Mouse (Mus musculus) adrenal gland, postnatal 14 days (tissue): ENCODE results near the gene Smim24. TPM values are rescaled to one million over a fixed set of nuclear protein-coding genes. Genes with fewer than 3 reads are reported as not detected.
A peak's percentile ranks its signal among the peaks of the same experiment; 100 is the strongest.

ENCODE experiments used
- DNase-seq: peaks from one replicate; pipeline ENCODE4 v3.0.0; 2021; ENCODE audit warnings: mixed read lengths
- total RNA-seq: library from RNA; stranded (reverse); gene quantifications from 2 replicates; pipeline ENCODE4 v1.2.3, GENCODE M21; 2021

Gene Smim24
- total RNA-seq, 1 experiment from 2014 or later, result 1.9 TPM

DNA sequence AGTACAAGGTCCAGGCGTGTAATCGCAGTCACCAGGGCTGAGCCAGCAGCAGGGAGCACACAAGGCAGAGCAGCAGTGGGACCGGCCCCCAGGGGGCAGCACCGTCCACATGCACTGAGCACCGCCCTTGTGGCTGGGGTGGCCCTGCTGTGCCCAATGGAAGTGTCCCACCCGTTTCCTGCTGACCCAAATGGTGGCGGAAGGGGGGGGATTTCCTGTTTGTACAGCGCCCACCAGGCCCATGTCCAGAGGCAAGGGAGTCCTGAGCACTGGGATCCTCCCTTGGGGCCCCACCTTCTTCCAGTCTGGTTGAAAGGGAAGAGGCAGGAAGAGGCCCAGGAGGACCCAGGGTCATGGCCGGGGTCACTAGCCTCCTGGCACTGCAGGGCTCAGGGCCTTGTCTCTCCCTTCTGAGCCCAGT lies 16.0 kb downstream of the Smim24 start:
- DNase-seq, result peak; percentile 93

DNA sequence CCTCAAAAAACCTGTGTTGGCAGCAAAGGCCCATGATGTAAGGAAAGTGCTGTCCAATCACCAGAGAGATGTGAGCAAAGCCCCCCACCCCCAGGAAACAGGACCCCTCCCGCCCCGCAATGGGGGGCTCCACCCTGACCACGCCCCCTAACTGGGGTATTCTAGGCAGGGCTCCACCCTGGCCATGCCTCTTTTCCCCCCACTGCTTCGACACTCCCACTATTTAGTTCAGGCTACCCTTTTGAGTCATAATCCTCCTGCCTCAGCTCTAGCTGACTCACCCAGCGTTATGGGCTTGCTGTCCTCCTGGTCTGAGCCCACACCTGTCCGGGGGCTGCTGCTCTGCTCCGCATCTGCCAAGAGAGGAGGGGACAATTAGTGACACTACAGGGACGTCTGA lies 16.5 kb downstream of the Smim24 start:
- DNase-seq, result no peak

DNA sequence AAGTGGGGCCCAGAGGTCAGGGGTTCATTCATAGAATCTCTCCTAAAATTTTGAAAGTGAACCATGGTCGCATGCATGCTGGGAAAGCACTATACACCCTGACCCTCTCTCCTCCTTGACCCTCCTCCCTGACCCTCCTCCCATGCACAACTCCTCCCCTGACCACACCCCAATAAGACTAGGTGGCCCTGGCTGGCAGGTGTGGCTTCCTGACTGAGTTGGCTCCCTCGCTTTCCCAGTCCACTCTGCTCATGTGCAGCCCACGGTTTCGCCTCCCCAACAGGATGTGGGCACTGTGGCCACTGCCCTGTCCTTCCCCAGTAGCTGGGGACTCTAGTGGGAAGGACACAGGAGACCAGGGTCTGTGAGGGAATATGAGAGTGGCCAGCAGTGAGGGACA lies 17.5 kb downstream of the Smim24 start:
- no peak for DNase-seq

DNA sequence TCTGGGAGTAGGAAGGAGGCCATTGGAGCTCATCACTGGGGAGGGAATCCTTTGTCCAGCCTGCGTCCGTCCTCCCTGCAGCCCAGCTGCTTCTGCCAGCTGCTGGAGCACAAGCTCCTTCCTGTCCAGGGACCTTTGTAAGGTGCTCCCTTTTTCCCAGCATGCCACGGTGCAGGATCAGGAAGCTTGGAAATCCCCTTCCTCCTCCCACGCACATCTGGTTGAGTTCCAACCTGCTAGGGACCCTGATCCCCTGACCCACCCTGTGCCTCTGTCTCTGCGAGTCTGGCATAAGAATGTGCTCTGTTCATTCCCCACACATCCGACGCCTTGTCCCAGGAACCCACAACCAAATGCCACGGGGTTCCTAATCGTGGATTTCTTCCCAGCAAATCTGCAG lies 18.1 kb downstream of the Smim24 start:
- DNase-seq, result peak; percentile 64

DNA sequence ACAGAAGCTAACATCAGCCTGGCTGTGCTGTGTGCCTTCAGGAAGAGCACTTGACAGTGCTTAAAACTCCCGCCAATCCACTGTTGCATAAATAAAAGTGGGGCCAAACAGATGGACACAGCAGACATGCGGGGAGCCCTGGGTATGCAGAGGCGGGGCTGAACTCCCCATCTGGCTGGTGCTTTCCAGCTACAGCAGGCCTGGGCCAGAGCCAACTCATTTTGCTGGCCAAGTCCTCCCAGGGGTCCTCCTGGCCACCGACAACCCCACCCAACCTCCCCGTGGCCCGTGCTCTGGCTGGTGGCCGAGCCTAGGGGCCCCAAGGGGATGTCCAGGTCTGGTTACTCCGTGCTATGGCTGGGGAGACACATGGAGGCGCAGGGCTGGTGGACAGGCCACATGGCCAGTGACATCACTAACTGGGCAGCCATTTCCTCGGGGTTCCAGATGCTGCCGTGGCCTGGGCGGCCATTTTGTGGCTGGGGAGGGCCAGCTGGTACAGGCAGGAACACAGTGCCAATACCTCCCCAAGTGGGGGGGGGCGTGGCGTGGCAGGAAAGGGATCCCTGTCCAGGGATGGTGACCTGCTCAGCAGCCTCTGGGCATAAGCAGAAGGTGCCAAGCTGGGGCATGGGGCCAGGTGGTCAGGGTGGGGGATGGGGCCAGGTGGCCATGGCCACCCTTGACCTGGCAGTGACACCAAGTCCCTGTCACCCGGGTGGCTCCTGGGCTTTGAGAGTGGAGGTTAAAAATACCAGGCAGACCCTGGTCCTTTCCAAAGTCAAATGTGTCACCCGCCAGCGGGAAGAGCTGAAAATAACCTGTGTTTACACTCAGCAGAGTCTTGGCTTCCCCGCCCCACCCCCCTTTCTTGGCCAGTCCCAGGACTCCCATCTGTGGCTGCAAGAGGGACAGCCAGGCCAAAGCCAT lies 18.9 kb downstream of the Smim24 start:
- peak; percentile 91 for DNase-seq

DNA sequence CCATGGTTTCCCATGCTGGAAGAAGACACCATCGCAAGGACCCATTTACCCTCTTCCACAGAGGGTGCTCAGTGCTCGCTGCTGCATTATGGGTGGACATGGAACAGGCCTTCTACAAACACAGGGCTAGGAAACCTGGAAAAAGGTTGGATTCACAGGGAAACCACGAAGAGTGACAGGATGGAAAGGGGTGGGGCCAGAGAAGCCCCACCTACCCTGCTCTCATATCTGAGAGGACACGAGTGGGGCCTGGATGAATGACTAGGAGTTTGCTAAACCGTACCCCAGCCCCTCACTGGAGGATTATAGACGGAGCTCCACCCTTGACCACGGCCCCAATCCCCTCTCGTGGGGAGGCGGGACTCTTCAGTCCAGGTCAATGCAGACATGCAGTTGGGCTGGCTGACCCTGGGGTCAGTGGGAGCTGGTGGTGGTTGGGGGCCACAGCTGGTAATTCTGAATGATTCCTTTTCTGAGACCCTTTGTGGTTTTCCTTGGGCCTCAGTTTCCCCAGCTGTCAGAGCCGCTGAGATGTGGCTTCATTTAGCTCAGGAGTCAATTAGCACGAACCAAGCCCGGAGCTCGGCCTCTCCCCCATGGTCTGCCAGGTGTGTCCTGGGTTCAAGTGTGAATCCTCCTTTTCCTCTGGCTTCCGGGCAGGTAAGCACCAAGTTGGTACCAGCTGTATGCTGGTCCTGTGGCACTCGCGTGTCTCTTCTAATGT lies 19.9 kb downstream of the Smim24 start:
- DNase-seq, result no peak

DNA sequence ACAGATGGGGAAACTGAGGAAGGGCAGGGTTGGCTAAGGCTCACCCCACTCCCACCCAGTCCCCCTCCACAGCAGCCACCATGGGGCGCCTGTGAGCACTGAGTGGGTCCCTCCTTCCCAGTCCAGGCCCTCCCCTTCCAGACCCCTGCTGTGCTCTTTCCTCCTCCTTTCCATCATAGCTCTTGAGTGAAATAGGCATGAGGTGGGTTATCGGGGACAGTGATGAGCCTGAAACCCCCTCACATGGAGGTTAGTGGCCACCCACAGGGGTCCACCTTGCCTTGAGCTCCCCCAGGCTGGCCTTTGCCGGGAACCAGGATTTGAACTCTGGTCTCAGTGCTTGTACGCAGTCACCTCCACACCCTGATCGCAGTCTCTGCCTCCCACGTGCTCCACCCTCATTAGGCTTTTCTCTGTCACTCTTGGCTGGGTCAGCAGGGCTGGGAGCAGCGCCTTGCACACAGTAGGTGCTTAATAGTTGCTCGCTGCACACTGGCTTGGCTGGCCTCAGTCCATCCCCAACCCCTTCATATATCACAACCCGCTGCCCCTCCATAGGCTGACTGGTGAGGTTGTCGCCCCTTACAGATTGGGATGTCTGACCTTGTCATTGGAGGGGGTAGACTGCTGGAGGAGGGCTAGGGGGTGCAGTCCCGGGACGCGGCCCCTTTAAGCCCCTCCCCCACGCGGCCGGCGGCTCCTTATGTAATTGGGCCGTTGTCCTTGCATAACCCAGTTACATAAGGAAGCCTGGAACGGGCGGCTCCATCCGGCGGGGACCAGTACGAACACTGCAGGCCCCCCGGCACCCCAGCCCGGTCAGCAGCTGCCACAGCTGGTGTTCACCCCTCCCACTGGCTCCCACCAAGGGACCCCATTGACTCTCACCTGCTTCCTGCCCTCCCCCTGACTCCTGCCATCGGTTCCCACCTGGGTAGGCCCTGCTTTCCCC lies 20.7 kb downstream of the Smim24 start:
- DNase-seq, result peak; percentile 93

DNA sequence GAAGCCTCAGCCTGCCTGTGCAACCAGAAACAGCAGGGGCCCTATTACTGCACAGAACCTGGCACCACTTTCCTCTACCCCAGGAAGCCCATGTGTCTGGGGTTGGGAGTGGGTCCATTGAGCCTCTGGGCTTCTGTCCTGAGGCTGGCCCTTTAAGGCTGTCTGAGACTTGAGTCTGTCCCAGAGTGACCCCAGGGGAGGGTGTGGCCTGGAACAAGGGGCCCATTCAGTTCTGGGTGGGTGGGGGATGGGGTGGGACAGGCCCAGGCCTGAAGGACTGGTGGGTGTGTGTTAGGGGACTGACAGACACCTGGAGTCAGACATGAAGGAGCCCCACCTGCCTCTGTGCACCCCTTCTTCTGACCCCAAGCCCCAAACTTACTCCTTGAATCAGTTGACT lies 21.8 kb downstream of the Smim24 start:
- no peak for DNase-seq

DNA sequence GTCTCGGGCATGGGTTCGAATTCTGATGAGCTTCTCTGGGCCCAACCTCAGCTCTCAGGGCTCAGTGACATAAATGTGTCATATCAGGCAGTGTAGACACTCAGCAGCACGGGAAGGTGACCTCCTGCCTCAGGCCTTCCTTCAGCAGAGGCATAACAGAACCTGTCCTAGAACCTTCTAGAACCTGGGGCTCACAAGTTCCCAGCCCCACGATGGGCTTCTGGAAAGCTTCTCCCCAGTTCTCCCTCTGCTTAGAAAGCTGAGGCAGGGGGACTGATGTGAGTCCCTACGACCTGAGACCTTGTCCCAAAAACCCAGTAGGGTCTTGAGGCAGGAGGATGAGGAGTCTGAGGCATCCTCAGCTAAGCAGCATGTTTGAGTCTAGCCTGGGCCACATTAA lies 22.3 kb downstream of the Smim24 start:
- no peak for DNase-seq

DNA sequence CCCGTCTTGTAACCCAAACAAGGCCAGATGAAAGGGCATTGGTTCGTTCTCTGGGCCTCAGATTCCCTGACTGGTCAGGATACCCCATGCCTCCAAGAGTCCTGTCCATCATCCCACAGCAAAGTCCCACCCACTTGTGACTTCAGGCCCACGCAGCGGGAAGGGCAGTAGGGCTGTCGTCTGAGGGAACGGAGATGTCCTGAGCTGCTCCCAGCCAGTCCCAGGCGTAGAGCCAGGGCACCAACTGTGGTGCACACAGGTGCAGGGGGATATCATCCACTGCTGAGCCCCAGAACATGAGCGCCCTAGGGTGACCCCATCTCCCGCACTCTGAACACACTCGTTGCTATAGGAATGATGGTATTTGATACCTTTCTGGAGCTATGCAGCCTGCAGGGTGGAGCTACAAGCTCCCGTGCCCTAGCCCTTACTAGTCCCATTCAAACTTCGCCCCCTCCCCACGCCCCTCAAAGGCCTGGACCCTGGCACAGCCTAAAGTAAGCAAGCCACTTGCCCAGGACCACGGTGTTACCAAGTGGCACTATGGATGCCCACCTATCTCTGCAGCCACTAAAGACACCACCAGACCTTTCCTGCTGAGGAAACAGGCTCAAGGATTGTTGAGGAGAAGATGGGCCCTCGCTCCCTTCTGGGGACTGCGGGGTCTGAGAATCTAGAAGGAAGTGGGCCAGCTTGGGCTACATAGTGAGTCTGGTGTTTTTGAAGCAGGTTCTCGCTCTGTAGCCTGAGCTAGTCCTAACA lies 22.9 kb downstream of the Smim24 start:
- peak; percentile 21 for DNase-seq

DNA sequence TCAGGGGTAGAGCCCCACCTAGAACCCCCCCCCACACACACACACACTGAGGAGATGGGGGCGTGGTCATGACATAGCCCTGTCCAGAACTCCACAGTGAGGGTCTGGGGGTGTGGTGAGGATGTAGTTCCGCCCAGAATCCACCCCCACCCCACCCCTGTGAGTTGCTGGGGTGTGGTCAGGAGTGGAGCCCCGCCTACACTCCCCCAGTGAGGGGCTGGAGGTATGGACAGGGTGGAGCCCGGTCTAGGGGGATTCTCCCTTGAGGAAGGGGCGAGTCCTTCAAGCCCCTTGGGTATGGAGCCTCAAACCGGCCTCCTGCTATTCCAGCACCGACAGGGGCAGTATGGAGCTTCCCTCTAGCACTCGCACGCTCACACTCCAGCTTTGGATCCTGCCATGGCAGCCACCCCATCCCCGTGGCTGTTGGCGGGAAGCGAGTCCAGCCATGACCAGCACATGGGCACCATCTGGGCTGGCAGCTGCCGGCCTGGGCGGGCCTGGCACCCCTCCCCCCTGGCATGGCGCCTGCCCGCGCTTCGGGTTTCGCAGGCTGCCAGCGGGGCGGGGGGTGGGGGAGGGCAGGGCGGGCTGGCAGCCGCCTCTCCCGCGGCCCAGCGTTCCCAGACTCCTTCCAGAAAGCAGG lies 23.9 kb downstream of the Smim24 start:
- peak; percentile 92 for DNase-seq

DNA sequence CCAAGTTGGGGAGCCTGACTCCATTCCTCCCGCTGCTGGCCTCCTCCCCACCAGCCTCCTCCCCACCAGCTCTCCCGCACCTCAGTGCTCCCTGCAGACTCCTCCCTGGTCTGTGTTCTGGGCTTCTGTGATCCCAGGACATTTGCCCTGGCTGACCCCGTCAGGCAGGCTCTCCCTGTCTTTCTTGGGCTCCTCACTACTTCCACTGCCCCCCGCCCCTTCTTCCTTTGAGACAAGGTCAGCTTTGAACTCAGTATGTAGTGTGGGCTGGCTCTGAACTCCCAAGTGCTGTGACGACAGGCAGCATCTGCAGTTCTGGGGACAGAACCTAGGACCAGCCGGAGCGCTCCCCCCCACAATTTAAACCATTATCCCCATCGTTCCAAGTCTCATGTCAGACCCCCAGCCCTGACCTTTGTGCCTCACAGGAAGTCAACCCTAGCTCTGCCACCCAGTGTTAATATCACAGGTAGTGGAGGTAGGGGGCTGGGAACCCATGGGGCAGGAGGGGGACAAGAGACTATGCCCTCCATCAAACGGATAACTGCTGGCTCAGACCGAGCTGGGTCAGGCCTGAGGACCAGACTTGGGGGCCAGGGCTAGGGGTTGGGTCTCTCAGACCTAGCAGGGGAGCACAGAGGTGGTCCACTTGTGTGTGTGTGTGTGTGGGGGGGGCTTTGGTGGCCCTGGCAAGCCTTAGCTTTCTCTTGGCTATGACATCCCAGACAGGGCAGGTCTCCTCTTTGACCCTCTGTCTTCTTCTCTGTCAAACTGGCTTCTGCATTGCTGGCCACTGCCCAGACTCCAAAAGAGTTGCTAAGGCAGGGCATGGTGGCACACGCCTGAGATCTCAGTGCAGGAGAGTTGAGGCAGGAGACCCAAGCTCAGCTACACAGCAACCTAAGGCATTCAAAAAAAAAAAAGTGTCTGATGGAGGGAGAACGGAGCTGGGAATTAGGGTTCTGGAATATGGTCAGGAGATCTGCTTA lies 24.7 kb downstream of the Smim24 start:
- peak; percentile 6 for DNase-seq

DNA sequence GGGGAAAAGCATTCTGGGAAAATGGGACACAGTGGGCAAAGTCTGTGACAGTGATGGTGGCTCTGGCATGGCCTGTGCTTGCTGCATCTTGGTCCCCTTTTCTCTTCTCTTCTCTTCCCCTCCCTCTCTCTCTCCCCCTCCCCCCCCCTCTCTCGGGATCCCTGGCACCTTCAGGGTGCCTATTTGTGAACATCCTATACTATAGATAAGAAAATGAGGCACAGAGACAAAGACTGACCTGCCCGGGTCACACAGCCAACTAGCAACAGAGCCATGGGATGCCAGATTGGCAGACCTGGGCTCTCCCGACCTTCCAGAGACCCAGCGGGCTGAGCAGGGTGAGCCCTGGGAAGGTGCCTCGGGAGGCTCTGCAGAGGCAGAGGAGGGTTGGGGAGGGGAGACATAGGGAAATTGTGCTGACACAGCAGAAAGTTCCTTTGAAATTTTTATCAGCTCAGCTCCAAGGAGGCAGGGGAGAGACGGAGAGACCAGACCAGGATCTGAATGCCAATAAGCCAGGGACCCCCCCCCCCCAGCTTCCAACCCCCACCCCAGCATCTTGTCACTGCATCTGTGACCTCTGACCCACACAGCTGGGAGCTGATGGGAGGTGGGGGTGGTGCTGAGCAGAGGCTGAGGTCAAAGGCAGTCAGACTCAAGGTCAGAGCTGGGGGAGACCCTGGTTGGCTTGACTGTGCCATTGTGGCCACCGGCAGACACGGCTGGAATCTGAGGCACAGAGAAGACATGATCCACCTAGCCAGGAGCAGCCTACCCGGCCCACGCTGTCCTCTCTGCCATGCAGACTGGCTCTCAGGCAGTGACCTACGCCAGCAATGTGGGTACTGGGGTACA lies 25.6 kb downstream of the Smim24 start:
- peak; percentile 13 for DNase-seq

DNA sequence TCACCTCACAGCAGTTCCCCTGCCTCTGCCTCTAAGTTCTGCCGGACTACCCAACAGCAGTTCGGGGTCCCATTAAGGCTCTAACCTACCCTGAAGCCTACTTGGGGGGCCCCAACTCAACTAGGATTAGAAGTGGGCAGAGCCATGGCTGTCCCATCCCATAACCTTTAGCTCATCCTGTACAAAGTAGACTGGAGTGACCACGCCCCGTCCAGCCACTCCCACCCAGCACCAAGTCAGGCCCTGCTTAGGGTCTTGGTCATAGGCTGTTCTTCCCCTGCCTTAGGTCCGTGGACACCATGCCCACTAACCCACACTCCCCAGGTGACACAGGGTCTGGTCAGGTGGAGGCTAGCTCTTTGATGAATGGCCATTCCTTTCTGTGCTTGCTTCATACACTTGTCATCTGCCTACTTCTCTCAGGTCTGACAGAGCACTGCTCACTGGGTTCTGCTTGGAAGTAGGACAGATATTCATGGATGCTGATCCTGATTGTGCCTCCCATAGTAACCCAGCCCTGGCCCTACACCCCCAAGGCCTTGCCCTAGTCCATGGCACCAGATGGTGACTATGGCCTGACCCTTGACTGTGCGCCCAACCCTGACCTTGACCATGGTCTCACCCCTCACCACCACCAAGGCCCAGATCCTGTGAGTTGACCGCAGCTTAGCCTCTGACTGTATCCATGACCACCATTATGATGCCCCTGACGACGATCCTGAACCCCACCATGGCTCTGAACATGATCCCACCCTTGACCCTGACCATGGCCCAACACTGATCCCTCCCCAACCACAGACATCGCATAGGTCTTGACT lies 26.5 kb downstream of the Smim24 start:
- peak; percentile 17 for DNase-seq

DNA sequence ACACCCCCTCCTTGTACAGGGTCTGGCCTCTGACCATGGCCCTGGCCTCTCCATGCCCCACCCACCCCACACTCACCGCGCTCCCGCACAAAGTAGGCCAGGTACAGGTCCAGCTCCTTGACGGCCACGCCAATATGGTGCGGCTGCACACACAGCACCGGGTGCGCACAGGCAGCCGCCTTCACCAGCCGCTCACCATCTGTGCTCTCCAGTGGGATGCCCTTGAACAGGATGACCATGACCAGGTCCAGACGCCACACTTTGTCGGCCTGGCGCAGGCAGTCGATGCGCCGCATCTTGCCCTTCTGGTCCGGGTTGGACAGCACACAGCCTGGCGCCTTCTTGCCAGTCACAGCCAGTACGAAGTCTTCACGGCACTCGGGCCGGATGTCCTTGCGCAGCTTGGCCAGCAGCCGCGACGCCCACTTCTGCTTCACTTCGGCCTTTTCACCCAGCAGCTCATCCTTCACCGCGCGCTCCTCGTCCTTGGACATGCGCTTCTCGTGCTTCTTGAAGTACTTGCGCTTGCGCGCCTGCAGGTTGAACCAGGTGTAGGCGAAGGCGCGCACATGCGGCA lies 27.4 kb downstream of the Smim24 start:
- peak; percentile 80 for DNase-seq

DNA sequence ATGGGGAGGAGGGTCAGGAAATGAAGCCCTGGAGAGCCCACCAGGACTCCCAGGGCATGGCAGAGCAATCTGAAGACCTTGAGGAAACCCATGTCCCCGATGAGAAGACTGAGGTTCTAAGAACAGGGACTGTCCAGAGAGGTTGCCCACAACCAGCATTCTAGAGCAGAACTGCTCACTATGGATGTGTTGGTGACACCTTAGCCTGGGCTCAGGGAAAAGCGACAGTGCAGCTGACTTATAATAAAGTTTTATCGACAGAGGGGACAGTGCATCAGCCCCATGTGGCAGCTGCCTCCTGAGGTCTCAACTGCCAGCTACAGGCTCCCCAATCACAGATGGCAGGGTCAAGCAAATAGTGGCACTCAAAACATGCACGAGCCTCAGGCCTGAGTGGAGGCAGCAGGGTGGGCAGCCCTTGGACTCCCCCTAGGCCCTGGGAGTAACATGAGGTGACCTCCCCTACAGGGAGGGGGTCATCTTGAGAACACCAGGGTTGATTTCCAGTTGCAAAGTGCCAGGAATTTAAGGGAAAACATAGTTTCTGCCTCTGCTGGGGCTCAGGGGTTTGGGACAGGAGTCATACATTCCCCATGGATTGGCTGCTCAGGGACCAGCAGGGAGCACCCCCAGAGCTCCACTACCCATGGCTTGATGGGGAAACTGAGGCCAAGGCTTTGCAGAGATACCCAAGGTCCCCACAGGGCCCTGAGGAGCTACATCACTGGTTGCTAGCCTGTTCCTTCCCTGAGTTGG lies 28.4 kb downstream of the Smim24 start:
- DNase-seq, result no peak

DNA sequence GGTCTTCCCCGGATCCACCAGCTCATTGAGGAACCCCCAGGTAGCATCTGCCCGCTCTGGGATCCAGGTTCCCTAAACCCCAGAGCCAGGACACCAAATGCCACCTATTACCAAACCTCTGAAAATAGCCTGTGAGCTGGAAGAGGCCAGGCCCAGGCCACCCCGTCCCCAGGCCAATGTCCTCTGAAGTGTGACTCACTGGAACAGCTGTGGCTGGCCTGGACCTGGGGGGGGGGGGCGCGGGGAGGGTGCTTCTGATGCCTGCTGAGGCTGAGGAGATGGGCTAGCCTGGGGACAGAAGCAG lies 28.9 kb downstream of the Smim24 start:
- DNase-seq, result peak; percentile 73
